Mouse (Mus musculus) lung, postnatal 0 days (tissue): ENCODE data around the gene Prkar2b. TPM values are rescaled to one million over a fixed set of nuclear protein-coding genes. Genes with fewer than 3 reads are reported as not detected.

Experiments
- ATAC-seq: fragments of 200-750 bp; cut with Nextera tagmentation; 2 replicates; pipeline ENCODE4 v1.8.0; 2017; ENCODE audit warnings: moderate library complexity
- DNase-seq: peaks from one replicate; pipeline ENCODE4 v3.0.0-alpha.2; 2016; ENCODE audit warnings: low spot score
- H3K27ac ChIP-seq: fragments of 300-500 bp; sonication (generic); 2 replicates; pipeline ENCODE4 v1.5.1; 2014; ENCODE audit warnings: antibody characterized with exemption, mild to moderate bottlenecking, low read length, mixed read lengths
- H3K27me3 ChIP-seq: fragments of 300-500 bp; sonication (generic); replicated peaks from 2 replicates; pipeline ENCODE4 v1.6.1; 2014; ENCODE audit warnings: low read length, mixed read lengths; ENCODE audit not compliant: insufficient read depth
- H3K36me3 ChIP-seq: fragments of 300-500 bp; sonication (generic); 2 replicates; pipeline ENCODE4 v1.6.1; 2014; ENCODE audit warnings: low read length, mixed read lengths; ENCODE audit not compliant: insufficient read depth
- H3K4me1 ChIP-seq: fragments of 300-500 bp; sonication (generic); 2 replicates; pipeline ENCODE4 v1.6.1; 2014; ENCODE audit warnings: antibody characterized with exemption, low read depth, low read length, mixed read lengths; ENCODE audit not compliant: insufficient read depth
- H3K4me2 ChIP-seq: fragments of 300-500 bp; sonication (generic); replicated peaks from 2 replicates; pipeline ENCODE4 v1.6.1; 2014; ENCODE audit warnings: low read depth, mild to moderate bottlenecking, low read length, moderate library complexity, mixed read lengths
- H3K4me3 ChIP-seq: fragments of 300-500 bp; sonication (generic); 2 replicates; pipeline ENCODE4 v1.5.1; 2014; ENCODE audit warnings: low read depth, low read length
- H3K9ac ChIP-seq: fragments of 300-500 bp; sonication (generic); replicated peaks from 2 replicates; pipeline ENCODE4 v1.6.1; 2014; ENCODE audit warnings: low read depth, mild to moderate bottlenecking
- H3K9me3 ChIP-seq: fragments of 300-500 bp; sonication (generic); 2 replicates; pipeline ENCODE4 v1.6.1; 2016; ENCODE audit warnings: low read length, mixed read lengths
- CTCF ChIP-seq: IDR thresholded peaks from 2 replicates; pipeline ENCODE4 v1.5.1; 2016; ENCODE audit warnings: antibody characterized with exemption, mild to moderate bottlenecking
- EP300 ChIP-seq: IDR thresholded peaks from 2 replicates; pipeline ENCODE4 v1.6.1; 2016; ENCODE audit warnings: antibody characterized with exemption, mild to moderate bottlenecking, control low read depth
- WGBS: fragments of 180-500 bp; shearing (Covaris S2); extraction: QIAGEN DNeasy Blood & Tissue Kit; methylation state at CpG from one replicate; pipeline ENCODE4 v1.1.7; 2014; 5-methylcytosine and 5-hydroxymethylcytosine counted together
- polyA plus RNA-seq: library from polyadenylated mRNA; unstranded; fragments of >200 nt; fragmentation: Nextera tagmentation; extraction: Ambion mirVana; gene quantifications from 2 replicates; pipeline ENCODE4 v1.2.1, GENCODE M21; 2015

Prkar2b gene
- polyA plus RNA-seq, 1 experiment from 2014 or later, result 11.0 TPM

DNA sequence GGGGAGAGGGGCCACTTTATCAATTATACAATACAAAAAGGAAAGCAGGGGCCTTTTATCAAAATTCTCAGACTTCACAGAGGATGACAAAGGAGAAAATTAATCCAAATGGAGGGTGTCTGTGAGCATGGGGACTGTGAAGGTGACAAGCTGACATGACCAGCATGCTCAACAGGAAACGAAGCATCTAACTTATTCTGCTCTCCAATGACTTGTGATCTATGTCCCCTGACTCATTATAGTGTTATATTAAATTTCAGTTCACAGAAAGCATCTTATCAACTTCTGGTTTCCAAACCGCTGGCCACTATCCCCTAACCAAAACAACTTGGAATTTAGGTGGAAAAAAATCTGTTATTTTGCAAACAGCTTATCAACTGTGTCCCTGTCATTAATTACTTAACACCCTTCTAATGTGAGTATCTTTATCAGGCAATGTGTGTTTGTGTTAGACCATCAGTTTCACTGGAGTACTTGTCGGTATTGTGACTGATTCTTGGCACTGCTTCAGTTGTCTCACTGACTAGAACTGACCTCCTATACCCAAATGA, 63.7 kb downstream of the Prkar2b start:
- Histone ChIP-seq H3K9ac (no peak overlapping the region), H3K4me1 (no peaks in the 10 kb centered on the region), H3K27me3 (no peaks in the 10 kb centered on the region), H3K4me3 (no peak overlapping the region), H3K27ac (no peak overlapping the region), H3K9me3 (no peaks in the 10 kb centered on the region), H3K36me3 (no peaks in the 10 kb centered on the region), H3K4me2 (no peak overlapping the region)
- no peak; the same call in 1 of the 2 replicates for ATAC-seq
- TF ChIP-seq EP300 (no peak), CTCF (no peak)
- WGBS, result 53% methylated on average over 3 of the region's 3 CpGs
- no peak for DNase-seq

DNA sequence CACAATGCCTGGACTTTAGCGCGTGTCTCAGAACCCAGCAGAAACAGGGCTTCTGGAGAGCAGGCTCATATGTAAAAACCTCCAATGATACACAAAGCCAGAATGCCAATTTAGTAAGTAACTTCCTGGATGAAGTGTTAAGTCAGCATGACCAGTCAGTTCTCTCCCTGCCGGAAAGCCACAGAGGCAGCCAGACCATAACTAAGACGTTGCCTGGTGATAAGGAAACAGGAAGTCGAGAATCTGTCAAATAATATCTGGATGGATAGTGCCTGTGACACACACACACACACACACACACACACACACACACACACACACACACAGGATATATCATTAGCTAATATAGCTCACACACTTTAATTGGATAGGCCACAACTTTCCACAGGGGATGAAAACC, 64.2 kb downstream of the Prkar2b start:
- TF ChIP-seq EP300, result no peak
- no peak for TF ChIP-seq CTCF
- Histone ChIP-seq H3K9me3 (no peaks in the 10 kb centered on the region), H3K9ac (no peak overlapping the region), H3K4me3 (no peak overlapping the region), H3K27ac (no peak overlapping the region), H3K4me1 (no peaks in the 10 kb centered on the region), H3K36me3 (no peaks in the 10 kb centered on the region), H3K4me2 (no peak overlapping the region), H3K27me3 (no peaks in the 10 kb centered on the region)
- DNase-seq, result peak; percentile 83
- ATAC-seq, result peak; percentile 82
- 32% methylated on average over 5 of the region's 5 CpGs for WGBS

DNA sequence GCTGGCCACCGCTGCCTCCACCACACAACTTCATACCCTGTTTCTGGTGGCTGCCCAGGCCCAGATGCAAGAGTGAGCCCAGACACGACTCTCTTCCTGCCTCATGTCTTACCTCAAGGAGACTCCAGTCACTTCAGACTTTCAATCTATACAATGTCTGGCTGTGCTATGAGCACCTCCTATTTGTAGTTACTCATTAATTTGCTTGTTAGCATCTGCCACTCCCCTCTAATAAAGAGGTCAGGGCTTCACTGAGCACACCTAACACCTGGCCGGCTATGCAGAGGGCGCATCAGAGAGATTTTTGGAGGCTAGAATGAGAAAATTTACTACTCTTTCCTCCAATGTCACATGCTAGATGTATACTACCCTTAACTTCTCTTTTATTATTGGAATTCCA, 70.5 kb downstream of the Prkar2b start:
- 86% methylated on average over 4 of the region's 4 CpGs for WGBS
- no peaks in the 10 kb centered on the region for H3K4me1 ChIP-seq
- H3K9me3 ChIP-seq, result no peaks in the 10 kb centered on the region
- no peak for DNase-seq
- no peak overlapping the region for H3K9ac ChIP-seq
- H3K4me3 ChIP-seq, result no peak overlapping the region
- TF ChIP-seq CTCF (no peak), EP300 (no peak)
- H3K27ac ChIP-seq, result no peak overlapping the region
- H3K4me2 ChIP-seq, result no peak overlapping the region
- no peaks in the 10 kb centered on the region for H3K27me3 ChIP-seq
- ATAC-seq, result no peak
- H3K36me3 ChIP-seq, result no peaks in the 10 kb centered on the region

DNA sequence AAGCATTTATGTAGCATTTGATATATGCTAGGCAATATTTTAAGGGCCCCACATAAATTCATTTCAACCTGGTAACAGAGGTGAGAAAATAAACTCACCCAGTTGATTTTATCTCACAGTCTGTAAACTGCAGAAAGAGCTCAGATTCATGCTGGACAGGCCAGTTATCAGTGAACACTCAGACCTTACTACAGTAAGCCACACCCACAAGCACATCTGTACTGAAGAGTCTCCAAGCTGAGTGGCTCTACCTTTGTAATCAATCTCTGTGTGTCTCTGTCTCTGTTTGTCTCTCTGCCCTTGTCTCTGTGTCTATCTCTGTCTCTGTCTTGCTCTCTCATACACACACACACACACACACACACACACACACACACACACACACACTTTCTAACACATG, 71.4 kb downstream of the Prkar2b start:
- no peak for ATAC-seq
- no peak for TF ChIP-seq CTCF
- no peak for TF ChIP-seq EP300
- no peak overlapping the region for H3K4me3 ChIP-seq
- no peaks in the 10 kb centered on the region for H3K36me3 ChIP-seq
- no peak overlapping the region for H3K9ac ChIP-seq
- H3K27me3 ChIP-seq, result no peaks in the 10 kb centered on the region
- no peaks in the 10 kb centered on the region for H3K9me3 ChIP-seq
- no peaks in the 10 kb centered on the region for H3K4me1 ChIP-seq
- H3K4me2 ChIP-seq, result no peak overlapping the region
- DNase-seq, result no peak
- no peak overlapping the region for H3K27ac ChIP-seq

DNA sequence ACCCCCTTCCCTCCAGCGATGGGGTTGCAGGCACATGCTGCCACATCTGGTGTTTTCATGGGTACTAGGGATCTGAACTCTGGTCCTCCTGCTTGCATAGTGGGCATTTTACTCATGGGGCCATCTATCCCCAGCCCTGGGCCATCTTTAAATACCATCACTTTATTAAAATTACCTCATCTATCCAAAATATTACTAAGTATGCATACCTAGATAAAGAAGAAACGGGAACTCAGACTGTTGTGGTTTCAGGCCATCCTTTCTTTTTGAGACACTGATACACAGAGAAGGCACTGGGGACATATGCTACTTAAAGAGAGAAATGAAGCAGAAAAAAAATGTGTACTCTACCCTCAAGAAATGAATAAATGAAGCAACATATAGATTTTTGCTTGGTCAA, 74.6 kb downstream of the Prkar2b start:
- Histone ChIP-seq H3K9me3 (no peaks in the 10 kb centered on the region), H3K27ac (no peak overlapping the region), H3K4me3 (no peak overlapping the region), H3K4me2 (no peak overlapping the region), H3K36me3 (no peaks in the 10 kb centered on the region), H3K9ac (no peak overlapping the region), H3K27me3 (no peaks in the 10 kb centered on the region), H3K4me1 (no peaks in the 10 kb centered on the region)
- 89% methylated on average over 2 of the region's 2 CpGs for WGBS
- DNase-seq (no peak), ATAC-seq (no peak)
- no peak for TF ChIP-seq EP300

DNA sequence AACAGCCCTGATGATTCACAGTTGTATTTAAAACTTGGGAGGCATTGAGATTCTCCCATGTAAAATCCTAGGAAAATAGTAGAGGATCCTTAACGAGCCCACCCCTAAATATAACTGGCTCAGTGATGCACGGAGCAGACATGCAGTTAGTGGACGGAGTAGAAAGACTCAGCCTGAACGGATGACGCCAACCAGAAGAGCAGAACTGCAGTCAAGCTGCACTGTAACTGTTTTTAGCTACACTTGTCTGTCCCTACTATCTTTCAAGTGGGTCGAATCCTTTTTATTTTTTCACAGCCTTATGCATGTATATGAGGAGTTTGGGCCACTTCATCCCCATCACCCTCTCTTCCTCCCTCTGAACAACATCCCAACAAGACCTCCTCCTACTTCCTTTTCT, 75.4 kb downstream of the Prkar2b start:
- no peaks in the 10 kb centered on the region for H3K36me3 ChIP-seq
- H3K27ac ChIP-seq, result no peak overlapping the region
- no peak overlapping the region for H3K4me2 ChIP-seq
- no peaks in the 10 kb centered on the region for H3K27me3 ChIP-seq
- no peaks in the 10 kb centered on the region for H3K9me3 ChIP-seq
- TF ChIP-seq CTCF (no peak), EP300 (no peak)
- no peaks in the 10 kb centered on the region for H3K4me1 ChIP-seq
- ATAC-seq, result no peak
- DNase-seq, result no peak
- no peak overlapping the region for H3K4me3 ChIP-seq
- 92% methylated on average over 6 of the region's 6 CpGs for whole genome bisulfite sequencing
- H3K9ac ChIP-seq, result no peak overlapping the region

DNA sequence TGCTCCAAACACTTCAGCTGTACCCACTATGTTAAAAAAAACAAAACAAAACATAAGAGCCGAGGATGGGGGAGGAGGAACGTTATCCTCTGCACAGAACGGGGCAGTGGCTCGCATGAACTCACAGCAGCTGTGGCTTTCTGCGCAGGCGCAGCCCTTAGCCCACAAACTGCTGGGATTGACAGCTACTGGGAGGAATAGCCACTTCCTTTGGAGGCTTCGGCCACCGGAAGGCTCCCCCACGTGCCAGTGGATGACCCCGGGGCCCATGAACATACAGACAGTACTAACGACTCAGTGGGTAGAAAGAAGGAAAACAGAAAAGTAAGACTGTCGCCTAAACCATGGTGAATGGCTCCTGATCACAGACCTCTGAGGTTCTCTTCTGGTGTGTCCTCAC, 76.4 kb downstream of the Prkar2b start:
- WGBS, result 63% methylated on average over 12 of the region's 12 CpGs
- Histone ChIP-seq H3K9ac (no peak overlapping the region), H3K9me3 (no peaks in the 10 kb centered on the region), H3K4me1 (no peaks in the 10 kb centered on the region), H3K4me3 (no peak overlapping the region), H3K4me2 (no peak overlapping the region), H3K36me3 (no peaks in the 10 kb centered on the region), H3K27me3 (no peaks in the 10 kb centered on the region), H3K27ac (no peak overlapping the region)
- no peak for ATAC-seq
- DNase-seq, result no peak
- no peak for TF ChIP-seq CTCF
- TF ChIP-seq EP300, result no peak
